Mouse (Mus musculus) erythroblast, embryonic 14.5 days (primary cell): ENCODE data around the gene Oprm1.

Source experiments
- GATA1 ChIP-seq: IDR thresholded peaks from 2 replicates; pipeline ENCODE4 v1.6.1; 2012; ENCODE audit warnings: low read length, inconsistent platforms, mixed read lengths
- TAL1 ChIP-seq: IDR thresholded peaks from 3 replicates; pipeline ENCODE4 v1.6.1; 2012; ENCODE audit warnings: low read length, inconsistent platforms, mixed read lengths

GRCm38 (mm10) chr10:6909763-6910162, 151.5 kb downstream of the Oprm1 start:
- TF ChIP-seq GATA1 (no peak), TAL1 (no peak)
